Mouse (Mus musculus) adrenal gland, postnatal 25 days (tissue): ENCODE measurements at regions not wholly inside any gene's neighbourhood (a gene's known extent, or its start where the extent isn't known, plus 50 kb on each side); places are given as distances from the start of the nearest gene placed in this dataset.
"Not testable (repeated sequence)": the region's sequence is repeated elsewhere in the genome, so short reads cannot be mapped to it uniquely, and the experiment has no call there.

Experiments
- DNase-seq: peaks from one replicate; pipeline ENCODE4 v3.0.0; 2021; ENCODE audit warnings: mixed read lengths

- no peak for DNase-seq
These were observed 178.5 kb downstream of the Tmem114 start for GRCm38 (mm10) chr16:8246445-8246844.

GRCm38 (mm10) chr16:8245612-8246011 lies 179.3 kb downstream of the Tmem114 start:
- DNase-seq, result no peak

GRCm38 (mm10) chr16:8234351-8234750 lies 190.6 kb downstream of the Tmem114 start:
- peak; percentile 19 for DNase-seq

- DNase-seq, result no peak
These were observed 192.9 kb downstream of the Tmem114 start for GRCm38 (mm10) chr16:8232079-8232478.

DNA sequence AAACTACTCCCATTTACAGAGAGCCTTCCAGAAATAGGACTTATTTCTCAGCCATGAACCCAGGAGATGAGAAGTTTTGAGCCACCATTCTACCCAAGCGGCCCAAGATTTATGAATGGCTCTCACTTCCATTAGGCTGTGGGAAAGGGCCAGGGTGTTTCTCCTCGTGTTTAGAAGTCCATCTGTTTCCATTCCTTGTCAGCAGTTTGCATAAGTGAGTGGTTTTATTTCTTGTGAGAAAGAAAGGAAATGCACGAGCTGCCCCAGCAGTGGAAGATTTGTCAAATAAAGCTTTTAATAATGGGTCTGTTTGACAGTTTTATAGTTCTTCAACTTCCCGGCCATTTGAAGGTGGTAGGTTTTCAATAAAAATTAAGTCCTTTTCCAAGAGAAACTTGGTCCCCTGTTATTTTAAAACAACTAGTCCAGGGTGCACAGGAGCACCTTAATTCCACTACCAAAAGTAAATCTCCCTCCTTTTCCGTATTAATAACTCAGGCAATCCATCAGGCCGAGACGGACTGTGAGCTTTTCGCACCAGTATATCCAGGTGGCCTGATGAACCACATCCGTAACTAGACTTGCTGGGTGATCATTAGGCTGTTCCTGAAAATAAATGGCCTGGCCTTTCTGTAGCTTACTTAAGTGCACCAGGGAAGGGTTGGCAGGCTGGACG lies 201.2 kb downstream of the Tmem114 start:
- DNase-seq, result no peak

- DNase-seq, result no peak
These were observed 216.4 kb downstream of the Tmem114 start for GRCm38 (mm10) chr16:8208251-8209181.

- DNase-seq, result no peak
These were observed 219.9 kb downstream of the Tmem114 start for GRCm38 (mm10) chr16:8205014-8205413.

- DNase-seq, result no peak
These were observed 223.6 kb downstream of the Tmem114 start for GRCm38 (mm10) chr16:8201306-8201705.

DNA sequence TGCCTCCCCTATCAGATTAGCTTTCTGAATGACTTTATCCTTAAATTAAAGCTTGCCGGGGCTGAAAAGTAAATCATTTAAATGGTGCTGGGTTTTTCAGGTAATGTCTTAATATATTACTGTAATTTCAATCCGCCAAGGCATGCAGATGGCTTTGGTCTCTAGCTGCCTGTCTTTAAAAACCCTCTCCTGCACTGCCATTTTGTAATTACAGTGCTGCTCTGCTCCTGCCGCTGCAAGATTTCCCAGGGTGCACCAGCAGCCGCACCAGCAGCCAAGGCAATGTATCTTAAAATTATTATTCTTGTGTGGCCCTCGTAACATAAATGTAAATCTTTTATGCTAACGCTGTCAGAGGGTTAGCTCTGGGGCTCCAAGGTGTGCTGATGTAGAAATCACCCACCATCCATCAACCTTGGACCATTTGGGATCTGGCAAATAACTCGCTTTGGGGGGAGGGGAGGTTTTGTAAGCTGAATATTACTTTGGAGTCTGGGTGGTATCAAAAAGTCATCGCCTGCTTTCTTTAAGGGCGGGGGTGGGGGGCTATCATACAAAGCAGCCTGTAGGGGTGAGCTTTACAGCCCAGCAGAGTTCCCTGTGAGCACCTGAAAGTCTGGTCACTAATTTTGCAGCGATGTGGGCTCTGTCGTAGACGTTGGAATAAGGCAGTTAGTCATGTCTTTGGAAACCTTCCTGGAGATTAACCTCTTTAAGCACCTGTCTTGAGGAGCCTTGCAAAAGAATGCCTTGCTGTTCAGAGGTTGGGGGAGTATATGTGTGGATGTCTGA lies 226.0 kb downstream of the Tmem114 start:
- no peak for DNase-seq

DNA sequence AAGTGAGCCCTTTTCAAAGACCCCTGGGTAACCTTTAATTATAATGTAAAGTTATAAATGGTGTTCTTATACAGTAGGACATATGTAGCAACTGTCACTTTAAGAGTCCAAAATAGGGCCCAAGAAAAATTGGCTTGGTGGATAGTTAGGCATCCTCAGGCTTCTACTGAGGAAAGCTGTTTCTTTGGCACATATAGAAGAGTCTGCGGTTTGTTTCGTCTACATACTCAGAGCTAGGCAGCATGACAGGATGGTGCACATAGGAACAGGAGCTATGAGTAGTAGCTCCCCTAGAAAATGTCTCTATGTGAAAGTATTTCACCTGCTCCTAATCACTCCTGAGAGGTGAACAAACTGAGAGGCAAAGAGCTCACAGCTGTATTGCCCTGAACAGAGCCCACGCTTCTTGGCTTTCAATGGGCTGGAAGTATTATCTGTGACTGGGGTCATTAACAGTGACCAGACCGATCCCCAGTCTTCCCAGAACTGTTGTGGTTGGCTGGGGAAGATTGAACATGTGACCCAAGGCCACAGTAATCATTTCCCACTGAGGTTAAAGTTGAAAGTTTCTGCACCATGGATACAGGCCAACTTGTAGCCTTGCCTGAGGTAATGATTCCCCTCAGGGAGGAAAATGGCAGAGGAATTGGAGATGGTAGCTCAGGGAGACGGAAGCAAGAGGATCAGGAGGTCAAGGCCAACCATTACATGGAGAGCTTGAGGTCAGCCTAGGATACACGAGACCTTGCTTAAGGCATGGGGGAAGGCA lies 235.3 kb downstream of the Tmem114 start:
- no peak for DNase-seq

DNA sequence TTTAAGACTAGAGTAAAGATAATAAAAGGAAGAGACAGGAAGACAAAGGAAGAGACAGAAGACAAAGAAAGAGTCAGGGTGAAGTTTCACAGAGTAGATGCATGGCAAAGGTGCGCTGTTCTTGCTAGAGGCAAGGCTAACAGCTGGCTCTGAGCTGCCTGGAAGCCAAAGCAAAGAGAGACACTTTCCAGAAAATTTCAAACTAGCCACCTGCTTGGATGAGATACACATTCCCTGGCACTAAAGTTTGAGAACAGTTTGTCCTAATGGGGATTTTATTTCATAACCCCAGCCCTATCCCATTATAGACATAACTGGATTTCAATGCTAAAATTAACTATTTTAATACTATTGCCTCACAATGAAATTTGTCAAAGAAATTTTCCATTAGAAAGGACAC lies 235.9 kb downstream of the Tmem114 start:
- DNase-seq, result no peak

DNA sequence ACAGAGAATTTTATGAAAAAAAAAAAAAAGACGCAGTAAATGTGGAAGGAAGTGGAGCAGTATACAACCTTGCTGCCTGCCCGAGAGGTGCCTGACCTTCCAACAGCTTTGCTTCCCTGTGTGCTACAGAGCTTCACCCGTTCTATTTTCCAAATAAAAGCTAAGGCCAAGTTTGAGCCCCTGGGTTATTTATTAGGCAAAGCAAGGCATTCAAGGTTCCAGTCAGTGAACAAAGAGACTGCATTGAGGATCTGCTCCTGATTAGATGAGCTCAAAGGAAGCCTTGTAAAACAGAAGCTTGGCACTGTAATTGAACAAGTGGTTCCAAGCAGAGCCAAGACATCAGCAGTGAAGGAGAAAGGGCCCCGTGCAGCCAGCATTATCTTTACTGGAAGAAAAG lies 236.4 kb downstream of the Tmem114 start:
- no peak for DNase-seq

DNA sequence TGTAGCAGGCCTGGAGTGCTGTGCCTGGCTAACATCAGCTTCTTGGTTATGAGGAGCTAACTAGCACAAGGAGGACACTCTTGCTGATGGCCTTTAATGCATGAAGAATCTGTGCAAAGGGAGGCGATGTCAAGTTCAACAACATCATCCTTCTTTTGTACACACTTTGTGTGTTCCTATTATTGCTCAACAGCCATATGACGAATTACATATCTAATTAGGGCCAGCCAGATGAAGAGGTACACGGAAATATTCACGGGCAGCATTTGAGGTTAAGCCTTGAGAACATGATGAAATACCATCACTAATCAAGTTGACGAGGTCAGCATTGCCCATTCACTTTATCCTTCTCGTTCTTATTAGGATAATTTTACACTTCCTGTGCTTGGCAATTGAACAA lies 240.2 kb downstream of the Tmem114 start:
- DNase-seq, result no peak

- DNase-seq, result no peak
These were observed 246.0 kb downstream of the Tmem114 start for GRCm38 (mm10) chr16:8178946-8179345.

DNA sequence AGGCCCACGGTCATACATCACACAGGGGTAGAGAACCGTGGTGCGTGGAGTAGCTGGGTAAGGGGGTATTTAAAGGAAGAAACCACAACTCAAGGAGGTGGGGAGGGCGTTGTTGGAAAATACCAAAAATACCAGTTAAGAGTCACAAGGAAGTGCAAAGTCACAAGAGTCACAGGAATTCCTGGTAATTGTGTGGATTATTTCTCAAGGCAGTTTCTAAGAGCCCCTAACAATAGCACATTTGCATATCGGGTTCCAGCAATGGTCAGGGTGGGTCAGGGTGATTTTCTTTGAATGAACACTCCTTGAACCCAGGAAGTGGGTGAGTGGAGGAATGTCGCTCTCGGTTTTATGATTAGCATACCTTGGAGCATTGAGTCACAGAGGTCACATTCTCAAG lies 247.7 kb downstream of the Tmem114 start:
- not testable (repeated sequence) for DNase-seq

GRCm38 (mm10) chr16:8176126-8176525 lies 248.8 kb downstream of the Tmem114 start:
- DNase-seq, result no peak
